Mouse (Mus musculus) lung, postnatal 0 days (tissue): ENCODE data around the gene Pcbp4. TPM values are rescaled to one million over a fixed set of nuclear protein-coding genes. Genes with fewer than 3 reads are reported as not detected.
A peak's percentile ranks its signal among the peaks of the same experiment; 100 is the strongest.

Experiments
- ATAC-seq: fragments of 200-750 bp; cut with Nextera tagmentation; 2 replicates; pipeline ENCODE4 v1.8.0; 2017; ENCODE audit warnings: moderate library complexity
- DNase-seq: peaks from one replicate; pipeline ENCODE4 v3.0.0-alpha.2; 2016; ENCODE audit warnings: low spot score
- H3K27ac ChIP-seq: fragments of 300-500 bp; sonication (generic); 2 replicates; pipeline ENCODE4 v1.5.1; 2014; ENCODE audit warnings: antibody characterized with exemption, mild to moderate bottlenecking, low read length, mixed read lengths
- H3K27me3 ChIP-seq: fragments of 300-500 bp; sonication (generic); replicated peaks from 2 replicates; pipeline ENCODE4 v1.6.1; 2014; ENCODE audit warnings: low read length, mixed read lengths; ENCODE audit not compliant: insufficient read depth
- H3K36me3 ChIP-seq: fragments of 300-500 bp; sonication (generic); 2 replicates; pipeline ENCODE4 v1.6.1; 2014; ENCODE audit warnings: low read length, mixed read lengths; ENCODE audit not compliant: insufficient read depth
- H3K4me1 ChIP-seq: fragments of 300-500 bp; sonication (generic); 2 replicates; pipeline ENCODE4 v1.6.1; 2014; ENCODE audit warnings: antibody characterized with exemption, low read depth, low read length, mixed read lengths; ENCODE audit not compliant: insufficient read depth
- H3K4me2 ChIP-seq: fragments of 300-500 bp; sonication (generic); replicated peaks from 2 replicates; pipeline ENCODE4 v1.6.1; 2014; ENCODE audit warnings: low read depth, mild to moderate bottlenecking, low read length, moderate library complexity, mixed read lengths
- H3K4me3 ChIP-seq: fragments of 300-500 bp; sonication (generic); 2 replicates; pipeline ENCODE4 v1.5.1; 2014; ENCODE audit warnings: low read depth, low read length
- H3K9ac ChIP-seq: fragments of 300-500 bp; sonication (generic); replicated peaks from 2 replicates; pipeline ENCODE4 v1.6.1; 2014; ENCODE audit warnings: low read depth, mild to moderate bottlenecking
- H3K9me3 ChIP-seq: fragments of 300-500 bp; sonication (generic); 2 replicates; pipeline ENCODE4 v1.6.1; 2016; ENCODE audit warnings: low read length, mixed read lengths
- CTCF ChIP-seq: IDR thresholded peaks from 2 replicates; pipeline ENCODE4 v1.5.1; 2016; ENCODE audit warnings: antibody characterized with exemption, mild to moderate bottlenecking
- EP300 ChIP-seq: IDR thresholded peaks from 2 replicates; pipeline ENCODE4 v1.6.1; 2016; ENCODE audit warnings: antibody characterized with exemption, mild to moderate bottlenecking, control low read depth
- WGBS: fragments of 180-500 bp; shearing (Covaris S2); extraction: QIAGEN DNeasy Blood & Tissue Kit; methylation state at CpG from one replicate; pipeline ENCODE4 v1.1.7; 2014; 5-methylcytosine and 5-hydroxymethylcytosine counted together
- polyA plus RNA-seq: library from polyadenylated mRNA; unstranded; fragments of >200 nt; fragmentation: Nextera tagmentation; extraction: Ambion mirVana; gene quantifications from 2 replicates; pipeline ENCODE4 v1.2.1, GENCODE M21; 2015

Pcbp4 gene
- polyA plus RNA-seq, result 29.4 and 30.6 TPM in 2 replicates

DNA sequence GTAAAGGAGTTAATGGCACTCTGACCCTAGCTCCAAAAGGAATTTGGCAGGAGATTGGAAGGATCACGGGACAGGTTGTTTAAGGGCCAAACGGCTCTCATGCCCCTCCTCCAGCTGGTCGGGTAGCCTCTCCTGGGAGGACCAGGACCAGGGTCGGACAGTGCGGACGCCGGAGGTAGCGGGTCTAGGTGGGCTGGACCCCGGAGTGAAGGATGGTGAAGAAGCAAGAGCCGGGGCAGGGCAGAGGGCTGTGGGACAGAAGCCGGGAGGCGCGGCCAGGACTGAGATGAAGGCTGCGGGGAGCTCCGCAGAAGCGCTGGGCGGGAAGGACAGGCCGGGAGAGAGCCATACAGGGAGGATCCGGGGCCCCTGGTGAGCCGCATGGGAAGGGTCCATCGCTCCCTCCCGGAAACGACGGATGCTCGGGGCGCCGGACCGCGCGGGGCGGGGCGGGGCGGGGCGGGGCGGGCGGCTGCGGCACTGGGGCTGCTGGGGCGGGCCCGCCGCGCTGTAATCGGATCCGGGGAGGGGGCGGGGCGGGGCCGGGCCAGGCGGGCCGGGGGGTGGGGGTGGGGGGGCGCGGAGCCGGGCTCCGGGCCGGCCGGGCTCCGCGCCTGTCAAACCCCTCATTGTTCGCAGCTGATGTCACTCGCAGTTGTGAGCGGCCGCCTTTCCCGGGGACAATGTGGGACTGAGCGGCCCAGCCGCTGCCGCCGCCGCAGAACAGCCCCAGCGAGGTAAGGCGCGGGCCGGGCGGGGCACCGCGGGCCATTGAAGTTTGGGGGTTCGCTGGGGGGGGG lies at the start of gene Pcbp4:
Pcbp4 (plus strand) TSS at position 21 of the 800 bp plus-strand sequence.
- Histone ChIP-seq H3K4me1 (peaks cover 9% of the 10 kb centered on the region; the same call in 1 of the 2 replicates), H3K4me3 (peak within 1 kb of the TSS; percentile 56), H3K9me3 (no peaks in the 10 kb centered on the region), H3K27ac (peak within 1 kb of the TSS; percentile 62; the same call in 1 of the 2 replicates), H3K4me2 (peak within 1 kb of the TSS; percentile 79), H3K27me3 (no peaks in the 10 kb centered on the region), H3K36me3 (no peaks in the 10 kb centered on the region), H3K9ac (peak within 1 kb of the TSS; percentile 51)
- ATAC-seq (peak; percentile 77), DNase-seq (peak; percentile 67)
- TF ChIP-seq EP300 (no peak), CTCF (no peak)
- 1% methylated on average over 29 of the region's 74 CpGs for WGBS

- Histone ChIP-seq H3K9ac (no peak overlapping the region), H3K4me1 (no peaks in the 10 kb centered on the region), H3K4me2 (no peak overlapping the region), H3K4me3 (no peak overlapping the region), H3K27ac (no peak overlapping the region), H3K27me3 (no peaks in the 10 kb centered on the region), H3K36me3 (no peaks in the 10 kb centered on the region), H3K9me3 (no peaks in the 10 kb centered on the region)
- 34% methylated on average over 6 of the region's 6 CpGs for WGBS
- peak; percentile 83 for ATAC-seq
- DNase-seq, result peak; percentile 67
- TF ChIP-seq CTCF (no peak), EP300 (no peak)
Measured at GRCm38 (mm10) chr9:106405275-106405674, 47.8 kb upstream of the Pcbp4 start.

DNA sequence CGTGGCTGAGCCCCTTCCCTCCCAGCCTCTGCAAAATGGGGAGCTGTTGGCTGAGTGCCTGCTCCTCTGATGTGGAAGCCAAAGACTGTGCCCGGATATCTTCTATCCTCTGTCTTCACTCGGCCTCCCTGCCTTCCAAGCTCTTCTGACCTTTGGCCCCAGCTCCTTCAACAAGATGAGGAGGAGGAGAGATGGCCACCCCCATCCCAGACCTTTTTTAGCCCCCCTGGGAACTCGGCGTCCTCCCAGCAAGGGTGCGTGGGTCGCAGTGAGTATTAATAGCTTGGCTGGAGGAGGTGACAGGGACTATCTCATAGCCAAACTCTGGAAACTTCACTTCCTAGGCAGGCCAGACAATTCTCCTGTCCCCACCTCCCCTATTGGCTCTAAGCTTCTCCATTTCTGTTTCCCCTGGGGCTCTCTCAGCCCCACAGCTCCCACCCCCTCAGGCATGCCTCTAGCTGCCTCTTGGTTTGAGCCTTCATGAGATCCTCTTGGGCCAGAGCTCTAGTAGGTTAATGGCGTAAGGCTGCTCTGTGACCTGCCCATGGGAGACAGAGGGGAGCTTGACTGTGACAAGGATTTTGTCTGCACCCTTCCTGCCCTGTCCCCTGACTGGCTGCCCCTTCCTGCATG lies 46.5 kb upstream of the Pcbp4 start:
- H3K9me3 ChIP-seq, result no peaks in the 10 kb centered on the region
- TF ChIP-seq EP300, result no peak
- no peak for TF ChIP-seq CTCF
- WGBS, result 34% methylated on average over 8 of the region's 8 CpGs
- no peaks in the 10 kb centered on the region for H3K4me1 ChIP-seq
- no peaks in the 10 kb centered on the region for H3K27me3 ChIP-seq
- DNase-seq (peak; percentile 46), ATAC-seq (peak; percentile 52)
- H3K4me2 ChIP-seq, result no peak overlapping the region
- no peak overlapping the region for H3K9ac ChIP-seq
- no peaks in the 10 kb centered on the region for H3K36me3 ChIP-seq
- no peak overlapping the region for H3K27ac ChIP-seq
- no peak overlapping the region for H3K4me3 ChIP-seq

DNA sequence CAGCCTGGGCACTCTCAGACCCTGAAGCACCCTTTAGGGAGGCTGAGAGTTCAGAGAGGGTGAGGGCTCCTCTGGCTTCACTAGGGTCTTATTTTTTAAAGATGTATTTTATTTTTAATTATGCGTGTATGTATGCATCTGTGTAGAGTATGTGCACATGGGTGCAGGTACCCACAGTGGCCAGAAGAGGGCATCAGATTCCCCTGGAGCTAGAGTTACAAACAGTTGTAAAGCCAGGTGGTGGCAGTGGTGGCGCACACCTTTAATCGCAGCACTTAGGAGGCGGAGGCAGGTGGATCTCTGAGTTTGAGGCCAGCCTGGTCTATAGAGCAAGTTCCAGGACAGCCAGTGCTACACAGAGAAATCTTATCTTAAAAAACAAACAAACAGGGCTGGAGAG lies 44.0 kb upstream of the Pcbp4 start:
- H3K4me2 ChIP-seq, result no peak overlapping the region
- H3K36me3 ChIP-seq, result no peaks in the 10 kb centered on the region
- H3K9me3 ChIP-seq, result no peaks in the 10 kb centered on the region
- ATAC-seq (no peak), DNase-seq (no peak)
- H3K4me3 ChIP-seq, result no peak overlapping the region
- H3K27me3 ChIP-seq, result no peaks in the 10 kb centered on the region
- no peak overlapping the region for H3K9ac ChIP-seq
- 98% methylated on average over 4 of the region's 4 CpGs for WGBS
- no peaks in the 10 kb centered on the region for H3K4me1 ChIP-seq
- TF ChIP-seq EP300 (no peak), CTCF (peak; percentile 23; the same call in 1 of the 2 replicates)
- no peak overlapping the region for H3K27ac ChIP-seq

DNA sequence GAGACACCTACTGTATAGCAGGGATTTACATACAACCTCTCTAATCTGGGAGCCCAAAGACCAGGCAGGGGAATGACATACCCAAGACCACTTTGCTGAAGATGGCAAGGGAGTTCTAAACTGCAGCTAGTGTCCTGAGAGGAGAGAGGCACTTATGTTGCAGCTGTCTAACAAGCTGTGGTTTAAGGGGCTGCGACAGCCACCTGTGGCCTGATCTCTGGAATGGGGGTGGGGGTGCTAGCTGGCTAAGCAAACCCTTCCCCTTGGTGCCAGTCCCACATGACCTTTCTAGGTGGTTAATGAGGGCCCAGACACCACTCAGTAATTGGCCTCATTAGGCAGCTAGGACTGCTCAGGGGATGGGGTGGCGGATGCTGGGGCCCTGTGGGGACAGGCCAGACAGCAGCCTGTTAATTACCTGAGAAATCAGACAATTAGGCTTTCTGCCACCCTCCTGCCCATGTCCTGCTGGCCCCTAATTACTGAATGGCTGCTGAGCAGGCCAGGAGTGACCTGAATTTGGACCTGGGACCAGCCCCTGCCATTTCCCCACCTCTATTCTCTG lies 42.9 kb upstream of the Pcbp4 start:
- Histone ChIP-seq H3K9me3 (no peaks in the 10 kb centered on the region), H3K4me2 (no peak overlapping the region), H3K4me3 (no peak overlapping the region), H3K4me1 (no peaks in the 10 kb centered on the region), H3K36me3 (no peaks in the 10 kb centered on the region), H3K27me3 (no peaks in the 10 kb centered on the region), H3K9ac (no peak overlapping the region), H3K27ac (no peak overlapping the region)
- ATAC-seq, result no peak
- TF ChIP-seq EP300, result no peak
- TF ChIP-seq CTCF, result no peak
- WGBS, result 91% methylated on average over 2 of the region's 2 CpGs
- DNase-seq, result no peak

DNA sequence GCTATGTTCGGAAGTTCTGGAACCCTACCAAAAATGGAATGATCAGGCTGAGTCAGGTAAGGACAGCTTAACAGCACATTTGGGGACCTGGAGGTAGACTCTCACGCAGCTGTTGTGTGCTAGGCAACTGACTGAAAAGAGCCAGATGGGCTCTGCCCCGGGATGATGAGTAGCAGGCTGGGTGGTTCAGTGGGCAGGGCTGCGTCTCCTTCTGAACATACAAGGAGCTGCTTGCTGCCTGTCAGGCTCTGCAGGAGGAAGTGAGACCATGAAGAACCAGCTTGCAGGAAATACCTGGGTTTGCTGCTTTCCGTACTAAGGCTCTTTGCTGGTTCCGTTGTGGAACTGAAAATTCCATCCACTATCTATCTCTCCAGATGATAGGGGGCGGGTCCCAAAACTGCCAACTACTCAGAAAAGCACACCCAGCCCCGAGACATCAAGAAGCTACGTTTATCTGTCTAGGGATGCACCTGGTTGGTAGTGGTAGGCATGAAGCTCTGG lies 41.9 kb upstream of the Pcbp4 start:
- DNase-seq (no peak), ATAC-seq (no peak)
- H3K4me3 ChIP-seq, result no peak overlapping the region
- H3K4me2 ChIP-seq, result no peak overlapping the region
- WGBS, result 50% methylated on average over 9 of the region's 9 CpGs
- no peaks in the 10 kb centered on the region for H3K36me3 ChIP-seq
- no peaks in the 10 kb centered on the region for H3K27me3 ChIP-seq
- no peak overlapping the region for H3K27ac ChIP-seq
- no peak overlapping the region for H3K9ac ChIP-seq
- no peaks in the 10 kb centered on the region for H3K9me3 ChIP-seq
- TF ChIP-seq CTCF, result no peak
- no peak for TF ChIP-seq EP300
- no peaks in the 10 kb centered on the region for H3K4me1 ChIP-seq
